Mouse (Mus musculus) neural tube, embryonic 15.5 days (tissue): Measurements from ENCODE around the gene Lefty2. TPM values are rescaled to one million over a fixed set of nuclear protein-coding genes. Genes with fewer than 3 reads are reported as not detected.

Experiments
- ATAC-seq: fragments of 200-750 bp; cut with Nextera tagmentation; 2 replicates; pipeline ENCODE4 v1.8.0; 2017; ENCODE audit warnings: mild to moderate bottlenecking, moderate TSS enrichment, moderate library complexity; ENCODE audit not compliant: low FRiP score
- H3K27ac ChIP-seq: fragments of 300-500 bp; sonication (generic); replicated peaks from 2 replicates; pipeline ENCODE4 v1.5.1; 2015; ENCODE audit warnings: mild to moderate bottlenecking, inconsistent platforms
- H3K27me3 ChIP-seq: fragments of 300-500 bp; sonication (generic); replicated peaks from 2 replicates; pipeline ENCODE4 v1.6.1; 2015; ENCODE audit warnings: inconsistent platforms
- H3K36me3 ChIP-seq: fragments of 300-500 bp; sonication (generic); 2 replicates; pipeline ENCODE4 v1.6.1; 2015; ENCODE audit warnings: inconsistent platforms
- H3K4me1 ChIP-seq: fragments of 300-500 bp; sonication (generic); 2 replicates; pipeline ENCODE4 v1.6.1; 2015; ENCODE audit warnings: inconsistent platforms
- H3K4me2 ChIP-seq: fragments of 300-500 bp; sonication (generic); 2 replicates; pipeline ENCODE4 v1.6.1; 2015; ENCODE audit warnings: inconsistent platforms, mild to moderate bottlenecking, moderate library complexity
- H3K4me3 ChIP-seq: fragments of 300-500 bp; sonication (generic); replicated peaks from 2 replicates; pipeline ENCODE4 v1.5.1; 2015; ENCODE audit warnings: mild to moderate bottlenecking, inconsistent platforms
- H3K9ac ChIP-seq: fragments of 300-500 bp; sonication (generic); replicated peaks from 2 replicates; pipeline ENCODE4 v1.6.1; 2015; ENCODE audit warnings: mild to moderate bottlenecking, inconsistent platforms
- H3K9me3 ChIP-seq: fragments of 300-500 bp; sonication (generic); replicated peaks from 2 replicates; pipeline ENCODE4 v1.6.1; 2016; ENCODE audit warnings: inconsistent platforms
- WGBS: fragments of 180-500 bp; shearing (Covaris S2); methylation state at CpG from one replicate; pipeline ENCODE4 v1.1.7; 2015; ENCODE audit warnings: mixed read lengths; 5-methylcytosine and 5-hydroxymethylcytosine counted together
- polyA plus RNA-seq: library from polyadenylated mRNA; unstranded; fragments of >200 nt; fragmentation: Nextera tagmentation; extraction: Ambion mirVana; gene quantifications from 2 replicates; pipeline ENCODE4 v1.2.1, GENCODE M21; 2015

Lefty2 gene
- polyA plus RNA-seq: 1.9 and 3.0 TPM in 2 replicates

GRCm38 (mm10) chr1:180892808-180893207, at the start of gene Lefty2:
Gene Lefty2 (plus strand): TSS chr1:180893108.
- Histone ChIP-seq H3K4me2 (peak within 1 kb of the TSS; percentile 48), H3K9me3 (no peaks in the 10 kb centered on the region), H3K36me3 (no peaks in the 10 kb centered on the region), H3K4me1 (peaks cover 11% of the 10 kb centered on the region), H3K27ac (no peak within 1 kb of the TSS), H3K27me3 (peaks cover 31% of the 10 kb centered on the region), H3K9ac (no peak within 1 kb of the TSS), H3K4me3 (no peak within 1 kb of the TSS)
- WGBS: 68% methylated on average over 10 of the region's 10 CpGs
- ATAC-seq: no peak

DNA sequence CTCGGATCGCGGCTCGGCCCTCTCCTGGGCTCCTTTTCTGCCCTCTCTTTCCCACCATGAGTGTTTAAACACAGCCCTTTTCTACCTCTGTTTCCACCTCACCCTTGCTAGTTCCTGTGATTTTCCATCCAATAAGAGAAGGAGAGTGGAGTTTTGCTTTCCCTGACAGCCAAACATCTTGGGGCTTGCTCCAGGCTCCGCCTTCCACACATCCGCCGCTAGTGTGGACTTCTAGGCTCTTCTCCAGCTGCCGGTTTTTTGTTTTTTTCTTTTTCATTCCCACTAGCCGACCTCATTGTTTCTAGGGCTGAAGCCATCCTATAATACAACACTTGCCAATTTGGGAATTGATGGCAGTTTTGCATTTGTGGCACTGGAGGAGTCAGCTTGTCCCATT, 44.8 kb upstream of the Lefty2 start:
- no peaks in the 10 kb centered on the region for H3K27me3 ChIP-seq
- WGBS: 3% methylated on average over 9 of the region's 9 CpGs
- peak overlapping the region; percentile 99 for H3K27ac ChIP-seq
- H3K4me3 ChIP-seq: peak overlapping the region; percentile 34
- H3K9me3 ChIP-seq: no peaks in the 10 kb centered on the region
- no peaks in the 10 kb centered on the region for H3K36me3 ChIP-seq
- H3K9ac ChIP-seq: peak overlapping the region; percentile 56
- H3K4me1 ChIP-seq: peaks cover 47% of the 10 kb centered on the region
- peak; percentile 56 for ATAC-seq
- H3K4me2 ChIP-seq: peak overlapping the region; percentile 55

GRCm38 (mm10) chr1:180848511-180849241, 44.2 kb upstream of the Lefty2 start:
- peak overlapping the region; percentile 34 for H3K4me3 ChIP-seq

DNA sequence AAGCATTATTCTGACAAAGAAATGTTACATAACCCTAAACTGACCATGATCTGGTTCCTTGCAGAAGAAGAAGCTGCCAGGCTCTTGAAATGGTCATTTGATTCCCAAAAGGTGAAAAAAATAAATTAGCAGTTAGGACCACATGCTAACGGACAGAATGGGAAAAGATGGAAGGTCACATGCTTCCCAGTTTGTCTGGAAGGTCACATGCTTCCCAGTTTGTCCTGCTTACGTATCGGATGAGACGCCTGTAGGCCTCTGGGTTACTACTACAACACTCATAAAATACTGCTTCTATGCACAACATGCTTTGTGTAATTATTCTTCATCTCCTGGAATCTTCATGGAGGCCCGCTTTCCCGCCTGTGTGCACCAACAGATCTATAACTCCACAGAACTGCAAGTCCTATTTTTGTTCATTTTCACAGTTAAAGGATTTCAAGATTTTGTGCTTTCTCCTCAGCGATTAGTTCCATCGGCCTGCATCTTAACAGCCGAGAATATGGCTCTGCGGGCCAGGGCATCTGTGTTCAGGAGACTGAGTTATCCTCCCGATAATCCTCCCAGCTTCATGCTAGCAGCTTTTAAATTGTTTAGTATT, 43.1 kb upstream of the Lefty2 start:
- Histone ChIP-seq H3K27me3 (no peaks in the 10 kb centered on the region), H3K4me1 (peaks cover 50% of the 10 kb centered on the region), H3K27ac (peak overlapping the region; percentile 99), H3K4me3 (peak overlapping the region; percentile 82), H3K9me3 (no peaks in the 10 kb centered on the region), H3K4me2 (peak overlapping the region; percentile 80), H3K36me3 (no peaks in the 10 kb centered on the region), H3K9ac (peak overlapping the region; percentile 69)
- peak; percentile 19; the same call in 1 of the 2 replicates for ATAC-seq
- WGBS: 16% methylated on average over 11 of the region's 11 CpGs

More at GRCm38 (mm10) chr1:180848511-180849241, 44.2 kb upstream of the Lefty2 start:
- Histone ChIP-seq H3K27me3 (no peaks in the 10 kb centered on the region), H3K9me3 (no peaks in the 10 kb centered on the region), H3K4me2 (peak overlapping the region; percentile 55), H3K36me3 (no peaks in the 10 kb centered on the region), H3K27ac (peak overlapping the region; percentile 99), H3K9ac (peak overlapping the region; percentile 56), H3K4me1 (peaks cover 50% of the 10 kb centered on the region)
- ATAC-seq: peak; percentile 28
- 6% methylated on average over 11 of the region's 11 CpGs for WGBS

DNA sequence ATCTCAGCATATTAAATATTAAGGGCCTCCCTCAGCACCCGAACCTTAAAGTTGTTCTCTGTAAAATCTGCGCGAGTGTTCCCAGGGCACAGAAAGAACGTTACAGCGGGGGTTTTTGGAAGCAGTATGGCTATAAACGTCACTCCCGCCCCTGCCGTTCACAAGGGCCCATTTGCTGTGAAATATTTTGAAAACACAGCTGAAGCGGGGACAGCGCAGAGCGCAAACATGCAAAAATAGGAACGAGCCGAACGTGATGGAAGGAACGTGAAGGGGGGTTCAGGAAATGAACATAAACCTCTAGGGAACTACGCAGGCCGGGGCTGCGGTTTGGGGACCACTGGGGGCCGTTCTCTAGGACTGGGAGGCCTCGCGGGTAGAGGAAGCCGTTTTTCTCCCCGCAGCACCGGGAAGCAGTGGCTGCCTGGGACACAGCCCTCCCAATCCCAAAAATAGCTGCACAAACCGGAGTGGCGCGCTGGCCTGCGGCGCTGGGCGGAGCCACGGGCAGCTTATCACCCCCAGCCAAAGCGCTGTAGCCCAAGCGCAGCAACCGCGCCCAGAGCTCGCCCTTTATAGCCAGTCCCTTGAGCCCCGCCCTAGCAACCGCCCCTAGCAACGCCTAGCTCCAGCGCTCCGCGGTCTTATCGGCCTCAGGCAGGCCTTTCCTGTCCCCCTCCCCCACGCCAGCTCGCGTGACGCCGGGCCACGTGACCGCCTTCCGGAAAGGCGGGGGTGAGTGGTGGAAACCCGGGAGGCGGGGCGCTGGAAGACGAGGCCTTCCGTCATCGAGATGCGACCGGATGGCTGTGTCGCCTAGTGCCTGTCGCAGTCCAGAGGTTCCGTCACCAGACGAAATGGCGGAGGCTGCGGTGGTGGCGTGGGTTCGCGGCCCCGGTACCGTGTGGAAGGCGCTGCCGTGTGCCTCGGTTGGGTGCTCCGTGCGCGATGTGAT, 42.3 kb upstream of the Lefty2 start, which contains the start of gene Sde2:
Gene Sde2, plus strand, starts transcription at position 812 of the 955 bp plus-strand sequence.
- Histone ChIP-seq H3K36me3 (peaks cover 2% of the 10 kb centered on the region; the same call in 1 of the 2 replicates), H3K9ac (peak within 1 kb of the TSS; percentile 89), H3K4me1 (peaks cover 50% of the 10 kb centered on the region), H3K27ac (peak within 1 kb of the TSS; percentile 99), H3K9me3 (no peaks in the 10 kb centered on the region), H3K4me3 (peak within 1 kb of the TSS; percentile 82), H3K27me3 (no peaks in the 10 kb centered on the region), H3K4me2 (peak within 1 kb of the TSS; percentile 80)
- peak; percentile 96 for ATAC-seq
- under 1% methylated on average over 77 of the region's 77 CpGs for WGBS

- H3K4me3 ChIP-seq: no peak overlapping the region
- H3K27me3 ChIP-seq: no peaks in the 10 kb centered on the region
- H3K27ac ChIP-seq: no peak overlapping the region
- H3K4me2 ChIP-seq: no peak overlapping the region
- ATAC-seq: no peak
- H3K36me3 ChIP-seq: peaks cover 77% of the 10 kb centered on the region
- no peaks in the 10 kb centered on the region for H3K9me3 ChIP-seq
- no peak overlapping the region for H3K9ac ChIP-seq
- H3K4me1 ChIP-seq: no peaks in the 10 kb centered on the region
Observed at GRCm38 (mm10) chr1:180858763-180859162, 34.1 kb upstream of the Lefty2 start.

- Histone ChIP-seq H3K4me3 (no peak overlapping the region), H3K4me1 (0 out of 2 replicates have a peak, but pooled peaks cover 3% of the 10 kb centered on the region), H3K27ac (no peak overlapping the region), H3K27me3 (no peaks in the 10 kb centered on the region), H3K9me3 (no peaks in the 10 kb centered on the region), H3K36me3 (peaks cover 86% of the 10 kb centered on the region), H3K9ac (no peak overlapping the region), H3K4me2 (no peak overlapping the region)
- no peak for ATAC-seq
- 91% methylated on average over 6 of the region's 6 CpGs for WGBS
Observed at GRCm38 (mm10) chr1:180860030-180860429, 32.9 kb upstream of the Lefty2 start.

DNA sequence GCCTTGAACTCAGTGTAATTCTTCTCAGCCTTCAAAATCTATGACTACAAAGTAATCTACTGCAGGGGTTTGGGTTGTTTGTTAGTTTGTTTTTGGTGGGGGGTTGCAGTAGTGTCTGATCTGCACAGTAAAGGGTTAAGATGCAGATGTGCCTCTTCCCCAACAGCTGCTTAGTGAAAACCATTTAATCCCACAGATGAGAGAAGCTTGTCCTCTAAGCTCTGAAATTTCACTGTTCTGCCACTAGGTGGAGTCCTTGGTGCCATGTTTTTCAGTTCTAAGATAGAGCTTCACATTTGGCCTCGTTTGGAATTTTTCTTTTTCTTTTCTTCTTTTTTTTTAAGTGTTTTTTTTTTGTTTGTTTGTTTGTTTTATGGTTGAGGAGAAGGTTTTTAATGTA, 29.3 kb upstream of the Lefty2 start:
- H3K4me3 ChIP-seq: no peak overlapping the region
- H3K4me1 ChIP-seq: 0 out of 2 replicates have a peak, but pooled peaks cover 3% of the 10 kb centered on the region
- no peak overlapping the region for H3K27ac ChIP-seq
- H3K4me2 ChIP-seq: no peak overlapping the region
- no peak for ATAC-seq
- H3K9ac ChIP-seq: no peak overlapping the region
- H3K27me3 ChIP-seq: no peaks in the 10 kb centered on the region
- H3K9me3 ChIP-seq: no peaks in the 10 kb centered on the region
- 12% methylated on average over 1 of the region's 1 CpGs for WGBS
- H3K36me3 ChIP-seq: peaks cover 89% of the 10 kb centered on the region

- Histone ChIP-seq H3K4me3 (no peak overlapping the region), H3K9ac (no peak overlapping the region), H3K4me1 (0 out of 2 replicates have a peak, but pooled peaks cover 3% of the 10 kb centered on the region), H3K9me3 (no peaks in the 10 kb centered on the region), H3K36me3 (peaks cover 68% of the 10 kb centered on the region), H3K27me3 (no peaks in the 10 kb centered on the region), H3K4me2 (no peak overlapping the region), H3K27ac (no peak overlapping the region)
- ATAC-seq: no peak
- 94% methylated on average over 7 of the region's 7 CpGs for WGBS
Observed at GRCm38 (mm10) chr1:180866001-180866400, 26.9 kb upstream of the Lefty2 start.

- WGBS: 72% methylated on average over 13 of the region's 13 CpGs
- ATAC-seq: no peak
Observed at GRCm38 (mm10) chr1:180870122-180870650, 22.7 kb upstream of the Lefty2 start.

More at GRCm38 (mm10) chr1:180870122-180870650, 22.7 kb upstream of the Lefty2 start:
- H3K4me3 ChIP-seq: no peak overlapping the region
- H3K4me1 ChIP-seq: no peaks in the 10 kb centered on the region
- H3K27me3 ChIP-seq: no peaks in the 10 kb centered on the region
- no peak overlapping the region for H3K4me2 ChIP-seq
- H3K9ac ChIP-seq: no peak overlapping the region
- no peak overlapping the region for H3K27ac ChIP-seq
- peaks cover 34% of the 10 kb centered on the region for H3K36me3 ChIP-seq
- H3K9me3 ChIP-seq: no peaks in the 10 kb centered on the region
